Mouse (Mus musculus) layer of hippocampus, adult 8-10 months (tissue): ENCODE data around the gene Hand2. TPM values are rescaled to one million over a fixed set of nuclear protein-coding genes. Genes with fewer than 3 reads are reported as not detected.

Experiments
- DNase-seq, 2 experiments: peaks; one replicate each; pipeline ENCODE4 v3.0.0; 2022; ENCODE audit warnings: low spot score in 2 of 2
- total RNA-seq, 4 experiments: library from RNA; stranded (reverse); gene quantifications; 2 replicates each; pipeline ENCODE4 v1.2.4; 2022

The Hand2 gene
- total RNA-seq, 4 experiments from 2014 or later, result not detected

GRCm38 (mm10) chr8:57342386-57343090 is 21.8 kb downstream of the Hand2 start:
- no peak for DNase-seq

- no peak for DNase-seq
Observed at GRCm38 (mm10) chr8:57343731-57344315, 23.0 kb downstream of the Hand2 start.

GRCm38 (mm10) chr8:57344956-57345870 is 24.4 kb downstream of the Hand2 start:
- DNase-seq, result no peak

GRCm38 (mm10) chr8:57346371-57346770 is 25.6 kb downstream of the Hand2 start:
- no peak for DNase-seq

GRCm38 (mm10) chr8:57347141-57347540 is 26.4 kb downstream of the Hand2 start:
- DNase-seq, result no peak

GRCm38 (mm10) chr8:57348251-57348650 is 27.5 kb downstream of the Hand2 start:
- no peak for DNase-seq

- no peak for DNase-seq
Observed at GRCm38 (mm10) chr8:57348866-57349520, 28.2 kb downstream of the Hand2 start.

GRCm38 (mm10) chr8:57351861-57352260 is 31.1 kb downstream of the Hand2 start:
- DNase-seq, result no peak

- no peak for DNase-seq
Observed at GRCm38 (mm10) chr8:57353346-57354305, 32.8 kb downstream of the Hand2 start.

GRCm38 (mm10) chr8:57354876-57355275 is 34.1 kb downstream of the Hand2 start:
- DNase-seq, result no peak

- DNase-seq, result no peak
Observed at GRCm38 (mm10) chr8:57356529-57357325, 35.9 kb downstream of the Hand2 start.

GRCm38 (mm10) chr8:57360493-57360892 is 39.7 kb downstream of the Hand2 start:
- DNase-seq, result no peak

- DNase-seq, result no peak
Observed at GRCm38 (mm10) chr8:57361003-57361805, 40.4 kb downstream of the Hand2 start.

- no peak for DNase-seq
Observed at GRCm38 (mm10) chr8:57362881-57363280, 42.1 kb downstream of the Hand2 start.

GRCm38 (mm10) chr8:57374044-57374443 is 53.3 kb downstream of the Hand2 start:
- DNase-seq, result no peak
